In genomic region chr13:32794619-32795018, GRCm38 (mm10) we compare ENCODE assay signal across 12 mouse cellular contexts. TPM values are rescaled to one million over a fixed set of nuclear protein-coding genes. Genes with fewer than 3 reads are reported as not detected.
DNase-seq lines count a peak whose midpoint lies in the region; ATAC-seq and TF ChIP-seq lines count a peak whose summit lies in the region.
"Had no signal": no experiment of that assay in that cellular context is flagged by ENCODE, and none has a peak within 500 bp of the region (broad histone marks: within the 10 kb centered on the region; RNA-seq: fewer than 3 reads in every experiment).

No protein-coding gene starts in this region.

- 57% methylated on average over 2 of the region's 2 CpGs for WGBS in forebrain, embryonic 14.5 days
- WGBS in forebrain, embryonic 16.5 days = 58% methylated on average over 2 of the region's 2 CpGs
- WGBS in liver, postnatal 0 days (ENCODE audit: insufficient replicate concordance) = 66% methylated on average over 2 of the region's 2 CpGs
- WGBS in liver, embryonic 12.5 days (ENCODE audit: insufficient replicate concordance) = 63% methylated on average over 2 of the region's 2 CpGs
- WGBS in heart, postnatal 0 days = 22% methylated on average over 2 of the region's 2 CpGs
- 31% methylated on average over 2 of the region's 2 CpGs for WGBS in stomach, postnatal 0 days

- no peaks in the 10 kb centered on the region for H3K36me3 ChIP-seq in forebrain, embryonic 14.5 days (ENCODE audit: control insufficient read depth, insufficient read depth, low read length)
- H3K36me3 ChIP-seq in forebrain, embryonic 16.5 days (ENCODE audit: control insufficient read depth, insufficient read depth) = no peaks in the 10 kb centered on the region
- no peaks in the 10 kb centered on the region for H3K36me3 ChIP-seq in liver, postnatal 0 days (replicated peaks; ENCODE audit: insufficient read depth, low read length)
- no peaks in the 10 kb centered on the region for H3K36me3 ChIP-seq in liver, embryonic 12.5 days
- no peaks in the 10 kb centered on the region for H3K36me3 ChIP-seq in heart, postnatal 0 days (replicated peaks; ENCODE audit: control insufficient read depth, insufficient read depth, low read length)
- H3K36me3 ChIP-seq in stomach, postnatal 0 days (ENCODE audit: control insufficient read depth, insufficient read depth, low read length) = no peaks in the 10 kb centered on the region
- H3K36me3 ChIP-seq: intestine, embryonic 15.5 days had no signal

- DNase-seq in forebrain, embryonic 14.5 days (ENCODE audit: low spot score) = peak; percentile 8
- DNase-seq in liver, postnatal 0 days = no peak
- peak; percentile 84 for DNase-seq in heart, postnatal 0 days (ENCODE audit: low spot score)
- peak; percentile 17 for DNase-seq in stomach, postnatal 0 days (ENCODE audit: low spot score)
- no peak for DNase-seq in yolk sac, embryonic 10.5 days (ENCODE audit: low spot score)
- DNase-seq in natural killer cell, adult 2 months (ENCODE audit: low spot score in 2 of 2) = no peak
- DNase-seq: lung, postnatal 10 days; right cerebral cortex, postnatal 14 days; thymus, postnatal 14 days had no signal

- no peak for ATAC-seq in forebrain, embryonic 14.5 days
- no peak for ATAC-seq in forebrain, embryonic 16.5 days
- ATAC-seq in liver, postnatal 0 days = 0 out of 2 replicates have a peak, but pooled peaks have one; percentile 21
- no peak for ATAC-seq in liver, embryonic 12.5 days
- ATAC-seq in heart, postnatal 0 days (ENCODE audit: insufficient read depth, low read depth) = peak; percentile 92
- no peak for ATAC-seq in stomach, postnatal 0 days (ENCODE audit: low FRiP score, low TSS enrichment)
- ATAC-seq: intestine, embryonic 15.5 days had no signal

- H3K27me3 ChIP-seq in forebrain, embryonic 14.5 days (replicated peaks; ENCODE audit: control insufficient read depth, insufficient read depth, low read length) = no peaks in the 10 kb centered on the region
- H3K27me3 ChIP-seq in forebrain, embryonic 16.5 days (replicated peaks; ENCODE audit: control insufficient read depth, insufficient read depth, low read length) = no peaks in the 10 kb centered on the region
- H3K27me3 ChIP-seq in liver, postnatal 0 days (ENCODE audit: insufficient read depth, low read length) = no peaks in the 10 kb centered on the region
- no peaks in the 10 kb centered on the region for H3K27me3 ChIP-seq in liver, embryonic 12.5 days (replicated peaks)
- H3K27me3 ChIP-seq in heart, postnatal 0 days (ENCODE audit: control insufficient read depth, insufficient read depth, low read length) = no peaks in the 10 kb centered on the region
- no peaks in the 10 kb centered on the region for H3K27me3 ChIP-seq in stomach, postnatal 0 days (ENCODE audit: control insufficient read depth, insufficient read depth, low read length)
- H3K27me3 ChIP-seq: intestine, embryonic 15.5 days had no signal

- H3K4me2 ChIP-seq in forebrain, embryonic 14.5 days (ENCODE audit: low read length) = no peak overlapping the region
- H3K4me2 ChIP-seq in forebrain, embryonic 16.5 days (ENCODE audit: low read length) = no peak overlapping the region
- H3K4me2 ChIP-seq in liver, postnatal 0 days (ENCODE audit: low read depth, low read length) = no peak overlapping the region
- no peak overlapping the region for H3K4me2 ChIP-seq in liver, embryonic 12.5 days
- no peak overlapping the region for H3K4me2 ChIP-seq in heart, postnatal 0 days (ENCODE audit: low read depth, low read length)
- no peak overlapping the region for H3K4me2 ChIP-seq in stomach, postnatal 0 days (replicated peaks; ENCODE audit: low read depth)
- H3K4me2 ChIP-seq: intestine, embryonic 15.5 days had no signal

- no peak overlapping the region for H3K9ac ChIP-seq in forebrain, embryonic 14.5 days (ENCODE audit: low read length)
- no peak overlapping the region for H3K9ac ChIP-seq in forebrain, embryonic 16.5 days (replicated peaks; ENCODE audit: low read depth, low read length)
- H3K9ac ChIP-seq in liver, postnatal 0 days (replicated peaks) = no peak overlapping the region
- H3K9ac ChIP-seq in liver, embryonic 12.5 days = no peak overlapping the region
- H3K9ac ChIP-seq in heart, postnatal 0 days (replicated peaks; ENCODE audit: low read depth, low read length) = no peak overlapping the region
- H3K9ac ChIP-seq in stomach, postnatal 0 days (ENCODE audit: low read length) = no peak overlapping the region
- H3K9ac ChIP-seq: intestine, embryonic 15.5 days had no signal

- TF ChIP-seq CTCF in liver, postnatal 0 days (IDR thresholded peaks at IDR 0.05; ENCODE audit: low read depth) = no peak
- no peak; the same call in 1 of the 2 replicates for TF ChIP-seq CTCF in heart, postnatal 0 days (IDR thresholded peaks at IDR 0.05; ENCODE audit: low read depth)
- no peak for TF ChIP-seq CTCF in stomach, postnatal 0 days (IDR thresholded peaks at IDR 0.05; ENCODE audit: low read depth)

- no peak overlapping the region for H3K27ac ChIP-seq in forebrain, embryonic 14.5 days (ENCODE audit: low read depth, low read length)
- no peak overlapping the region for H3K27ac ChIP-seq in forebrain, embryonic 16.5 days (ENCODE audit: low read length)
- H3K27ac ChIP-seq in liver, postnatal 0 days (ENCODE audit: low read depth) = no peak overlapping the region
- no peak overlapping the region for H3K27ac ChIP-seq in liver, embryonic 12.5 days
- peak overlapping the region; percentile 71 for H3K27ac ChIP-seq in heart, postnatal 0 days (ENCODE audit: low read depth)
- no peak overlapping the region for H3K27ac ChIP-seq in stomach, postnatal 0 days (replicated peaks)
- H3K27ac ChIP-seq: intestine, embryonic 15.5 days had no signal

- no peaks in the 10 kb centered on the region for H3K4me1 ChIP-seq in forebrain, embryonic 14.5 days (ENCODE audit: control insufficient read depth, insufficient read depth, low read length)
- H3K4me1 ChIP-seq in forebrain, embryonic 16.5 days (replicated peaks; ENCODE audit: control insufficient read depth, insufficient read depth, low read length) = no peaks in the 10 kb centered on the region
- H3K4me1 ChIP-seq in liver, postnatal 0 days (ENCODE audit: insufficient read depth) = no peaks in the 10 kb centered on the region
- no peaks in the 10 kb centered on the region for H3K4me1 ChIP-seq in liver, embryonic 12.5 days
- H3K4me1 ChIP-seq in heart, postnatal 0 days (ENCODE audit: control insufficient read depth, insufficient read depth) = no peaks in the 10 kb centered on the region
- no peaks in the 10 kb centered on the region for H3K4me1 ChIP-seq in stomach, postnatal 0 days (replicated peaks; ENCODE audit: control insufficient read depth, insufficient read depth)
- H3K4me1 ChIP-seq: intestine, embryonic 15.5 days had no signal

- H3K9me3 ChIP-seq in forebrain, embryonic 14.5 days (replicated peaks; ENCODE audit: control insufficient read depth, low read length) = no peaks in the 10 kb centered on the region
- no peaks in the 10 kb centered on the region for H3K9me3 ChIP-seq in forebrain, embryonic 16.5 days (ENCODE audit: control insufficient read depth, low read length)
- H3K9me3 ChIP-seq in liver, postnatal 0 days (ENCODE audit: low read length) = no peaks in the 10 kb centered on the region
- H3K9me3 ChIP-seq in liver, embryonic 12.5 days (replicated peaks) = no peaks in the 10 kb centered on the region
- no peaks in the 10 kb centered on the region for H3K9me3 ChIP-seq in heart, postnatal 0 days (replicated peaks; ENCODE audit: control insufficient read depth, low read length)
- H3K9me3 ChIP-seq in stomach, postnatal 0 days (ENCODE audit: control insufficient read depth, low read length) = no peaks in the 10 kb centered on the region
- H3K9me3 ChIP-seq: intestine, embryonic 15.5 days had no signal

- no peak overlapping the region for H3K4me3 ChIP-seq in forebrain, embryonic 14.5 days (ENCODE audit: low read depth, low read length)
- no peak overlapping the region for H3K4me3 ChIP-seq in forebrain, embryonic 16.5 days (replicated peaks; ENCODE audit: low read length)
- no peak overlapping the region for H3K4me3 ChIP-seq in liver, postnatal 0 days (ENCODE audit: low read depth, low read length)
- H3K4me3 ChIP-seq in liver, embryonic 12.5 days = no peak overlapping the region
- H3K4me3 ChIP-seq in heart, postnatal 0 days (ENCODE audit: low read depth, low read length) = no peak overlapping the region
- no peak overlapping the region for H3K4me3 ChIP-seq in stomach, postnatal 0 days (ENCODE audit: low read depth, low read length)
- H3K4me3 ChIP-seq: intestine, embryonic 15.5 days had no signal

- no peak for TF ChIP-seq EP300 in liver, postnatal 0 days (IDR thresholded peaks at IDR 0.05; ENCODE audit: low read depth)
- peak; percentile 25; the same call in 1 of the 2 replicates for TF ChIP-seq EP300 in heart, postnatal 0 days (IDR thresholded peaks at IDR 0.05; ENCODE audit: low read depth)
- no peak for TF ChIP-seq EP300 in stomach, postnatal 0 days (optimal IDR thresholded peaks at IDR 0.05)

RNA-seq across cellular contexts. Expression of gene Wrnip1, which starts 7.2 kb away (rescaled TPM):
- 19.1 and 22.5 TPM in 2 replicates for polyA plus RNA-seq in forebrain, embryonic 14.5 days (2014; fragmentation: Nextera tagmentation; extraction: Ambion mirVana)
- 32.3 and 32.7 TPM in 2 replicates for polyA plus RNA-seq in forebrain, embryonic 16.5 days (2015; fragmentation: Nextera tagmentation; extraction: Ambion mirVana)
- polyA plus RNA-seq in liver, postnatal 0 days (2015; fragmentation: Nextera tagmentation; extraction: Ambion mirVana) = 7.9 and 12.2 TPM in 2 replicates
- polyA plus RNA-seq in liver, embryonic 12.5 days (2016; fragmentation: Nextera tagmentation; extraction: Ambion mirVana) = 27.2 and 29.1 TPM in 2 replicates
- 33.1 and 66.7 TPM in 2 replicates for total RNA-seq in heart, postnatal 0 days (2014; rRNA removed; ENCODE audit: low replicate concordance)
- polyA plus RNA-seq in heart, postnatal 0 days (2015; fragmentation: Nextera tagmentation; extraction: Ambion mirVana) = 11.2 and 12.1 TPM in 2 replicates
- polyA plus RNA-seq in stomach, postnatal 0 days (2015; fragmentation: Nextera tagmentation; extraction: Ambion mirVana) = 14.4 and 17.0 TPM in 2 replicates

RNA-seq across cellular contexts. Expression of gene D930007J09Rik, which starts 8.0 kb away (rescaled TPM):
- not detected in 2 replicates for polyA plus RNA-seq in forebrain, embryonic 14.5 days (2014; fragmentation: Nextera tagmentation; extraction: Ambion mirVana)
- not detected in 2 replicates for polyA plus RNA-seq in forebrain, embryonic 16.5 days (2015; fragmentation: Nextera tagmentation; extraction: Ambion mirVana)
- not detected in 2 replicates for polyA plus RNA-seq in liver, postnatal 0 days (2015; fragmentation: Nextera tagmentation; extraction: Ambion mirVana)
- polyA plus RNA-seq in liver, embryonic 12.5 days (2016; fragmentation: Nextera tagmentation; extraction: Ambion mirVana) = not detected in 2 replicates
- not detected in 2 replicates for total RNA-seq in heart, postnatal 0 days (2014; rRNA removed; ENCODE audit: low replicate concordance)
- not detected in 2 replicates for polyA plus RNA-seq in heart, postnatal 0 days (2015; fragmentation: Nextera tagmentation; extraction: Ambion mirVana)
- polyA plus RNA-seq in stomach, postnatal 0 days (2015; fragmentation: Nextera tagmentation; extraction: Ambion mirVana) = not detected in 2 replicates
- polyA plus RNA-seq: intestine, embryonic 15.5 days had no signal

RNA-seq across cellular contexts. Expression of gene Mylk4, which starts 10.9 kb away (rescaled TPM):
- 0.07 TPM in 1 of 2 replicates, not detected in the other for polyA plus RNA-seq in forebrain, embryonic 14.5 days (2014; fragmentation: Nextera tagmentation; extraction: Ambion mirVana)
- polyA plus RNA-seq in forebrain, embryonic 16.5 days (2015; fragmentation: Nextera tagmentation; extraction: Ambion mirVana) = not detected in 2 replicates
- 0.06 TPM in 1 of 2 replicates, not detected in the other for polyA plus RNA-seq in liver, postnatal 0 days (2015; fragmentation: Nextera tagmentation; extraction: Ambion mirVana)
- 0.05 TPM in 2 replicates for polyA plus RNA-seq in liver, embryonic 12.5 days (2016; fragmentation: Nextera tagmentation; extraction: Ambion mirVana)
- total RNA-seq in heart, postnatal 0 days (2014; rRNA removed; ENCODE audit: low replicate concordance) = 1.6 and 5.6 TPM in 2 replicates
- polyA plus RNA-seq in heart, postnatal 0 days (2015; fragmentation: Nextera tagmentation; extraction: Ambion mirVana) = 2.4 and 2.8 TPM in 2 replicates
- 0.12 and 0.15 TPM in 2 replicates for polyA plus RNA-seq in stomach, postnatal 0 days (2015; fragmentation: Nextera tagmentation; extraction: Ambion mirVana)

RNA-seq across cellular contexts. Expression of gene Serpinb1a, which starts 56.4 kb away (rescaled TPM):
- polyA plus RNA-seq in forebrain, embryonic 14.5 days (2014; fragmentation: Nextera tagmentation; extraction: Ambion mirVana) = 0.93 and 1.9 TPM in 2 replicates
- polyA plus RNA-seq in forebrain, embryonic 16.5 days (2015; fragmentation: Nextera tagmentation; extraction: Ambion mirVana) = 1.5 and 1.6 TPM in 2 replicates
- 50.4 and 50.7 TPM in 2 replicates for polyA plus RNA-seq in liver, postnatal 0 days (2015; fragmentation: Nextera tagmentation; extraction: Ambion mirVana)
- polyA plus RNA-seq in liver, embryonic 12.5 days (2016; fragmentation: Nextera tagmentation; extraction: Ambion mirVana) = 10.5 and 11.7 TPM in 2 replicates
- total RNA-seq in heart, postnatal 0 days (2014; rRNA removed; ENCODE audit: low replicate concordance) = 1.8 and 19.6 TPM in 2 replicates
- 13.8 and 16.1 TPM in 2 replicates for polyA plus RNA-seq in heart, postnatal 0 days (2015; fragmentation: Nextera tagmentation; extraction: Ambion mirVana)
- 80.1 and 91.1 TPM in 2 replicates for polyA plus RNA-seq in stomach, postnatal 0 days (2015; fragmentation: Nextera tagmentation; extraction: Ambion mirVana)

Comparison
In these comparisons a context has a peak if more than half of its experiments do, and no peak if none do; other contexts are left out.
1. ATAC-seq: peak in liver, postnatal 0 days (single experiment) and heart, postnatal 0 days (single experiment); none in forebrain, embryonic 14.5 days (single experiment), forebrain, embryonic 16.5 days (single experiment), liver, embryonic 12.5 days (single experiment) and stomach, postnatal 0 days (single experiment).
2. DNase-seq: peak in forebrain, embryonic 14.5 days (single experiment), heart, postnatal 0 days (single experiment) and stomach, postnatal 0 days (single experiment); none in liver, postnatal 0 days (single experiment), yolk sac, embryonic 10.5 days (single experiment) and natural killer cell, adult 2 months (0 of 2).